Mouse (Mus musculus) G1E (cell line): Measurements from ENCODE around the gene Lamc1.
"Not testable (repeated sequence)": the region's sequence is repeated elsewhere in the genome, so short reads cannot be mapped to it uniquely, and the experiment has no call there.

Experiments used
- CTCF ChIP-seq: IDR thresholded peaks from 2 replicates; pipeline ENCODE4 v1.5.1; 2012; ENCODE audit warnings: low read depth, low read length, inconsistent platforms, mixed read lengths
- GATA1 ChIP-seq: IDR thresholded peaks from 2 replicates; pipeline ENCODE4 v1.6.1; 2012; ENCODE audit warnings: borderline replicate concordance, low read length, inconsistent platforms, mixed read lengths
- GATA2 ChIP-seq: IDR thresholded peaks from 2 replicates; pipeline ENCODE4 v1.6.1; 2012; ENCODE audit warnings: low read depth, low read length, inconsistent platforms, borderline replicate concordance
- TAL1 ChIP-seq: conservative IDR thresholded peaks from 2 replicates; pipeline ENCODE4 v1.6.1; 2012; ENCODE audit warnings: low read depth, low read length, inconsistent platforms, mixed read lengths

DNA sequence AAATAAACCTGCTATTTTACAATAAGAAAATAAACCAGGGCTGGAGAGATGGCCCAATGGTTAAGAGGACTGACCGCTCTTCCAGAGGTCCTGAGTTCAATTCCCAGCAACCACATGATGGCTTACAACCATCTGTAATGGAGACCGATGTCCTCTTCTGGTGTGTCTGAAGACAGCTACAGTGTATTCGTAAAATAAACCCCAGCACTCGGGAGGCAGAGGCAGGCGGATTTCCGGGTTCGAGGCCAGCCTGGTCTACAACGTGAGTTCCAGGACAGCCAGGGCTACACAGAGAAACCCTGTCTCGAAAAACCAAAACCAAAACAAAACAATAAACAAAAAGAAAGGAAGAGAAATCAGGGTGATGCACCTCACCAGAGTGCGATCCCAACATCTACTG is 2.9 kb upstream of the Lamc1 start:
- not testable (repeated sequence) for TF ChIP-seq CTCF, GATA1, GATA2, TAL1
